Mouse (Mus musculus) brain, embryonic 14.5 days (tissue): ENCODE measurements around the gene Cpb2.

Source experiments
- CTCF ChIP-seq: fragments of 200-500 bp; IDR thresholded peaks from 2 replicates; pipeline ENCODE4 v1.5.1; 2012; ENCODE audit warnings: inconsistent platforms, mild to moderate bottlenecking, moderate library complexity, borderline replicate concordance; ENCODE audit not compliant: insufficient read depth, insufficient read length; ENCODE audit errors: extremely low read depth
- POLR2A ChIP-seq: fragments of 200-500 bp; IDR thresholded peaks from 2 replicates; pipeline ENCODE4 v1.6.1; 2012; ENCODE audit warnings: mild to moderate bottlenecking, inconsistent platforms, borderline replicate concordance; ENCODE audit not compliant: poor library complexity, insufficient read depth, insufficient read length, severe bottlenecking; ENCODE audit errors: extremely low read depth

DNA sequence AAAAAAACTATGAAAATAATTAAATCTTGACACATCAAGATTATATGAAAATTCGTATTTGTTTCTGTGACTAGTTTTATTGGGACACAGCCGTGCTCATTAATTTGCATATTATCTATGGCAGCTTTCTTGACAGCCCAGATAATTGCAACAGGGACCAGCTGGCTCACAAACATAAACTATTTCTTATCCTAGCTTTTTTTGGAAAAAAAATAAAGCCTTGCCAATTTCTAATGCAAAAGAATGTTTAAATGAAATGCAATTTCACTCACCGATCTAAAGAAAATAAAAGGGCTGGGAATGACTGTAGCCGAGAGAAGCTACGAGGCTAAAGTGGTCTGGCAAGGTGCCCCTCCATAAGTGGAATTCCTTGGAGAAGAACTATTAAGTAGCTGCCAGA, 38.3 kb downstream of the Cpb2 start:
- TF ChIP-seq POLR2A (no peak), CTCF (no peak)
